Mouse (Mus musculus) heart, embryonic 13.5 days (tissue): ENCODE measurements around the gene Akap2. TPM values are rescaled to one million over a fixed set of nuclear protein-coding genes. Genes with fewer than 3 reads are reported as not detected.

ENCODE experiments used
- ATAC-seq: fragments of 200-750 bp; cut with Nextera tagmentation; 2 replicates; pipeline ENCODE4 v1.8.0; 2017; ENCODE audit warnings: moderate TSS enrichment; ENCODE audit not compliant: insufficient number of reproducible peaks, low FRiP score, low TSS enrichment; ENCODE audit errors: extremely low read depth
- H3K27ac ChIP-seq: fragments of 300-500 bp; sonication (generic); replicated peaks from 2 replicates; pipeline ENCODE4 v1.5.1; 2015; ENCODE audit warnings: moderate library complexity, mild to moderate bottlenecking, inconsistent platforms
- H3K27me3 ChIP-seq: fragments of 300-500 bp; sonication (generic); replicated peaks from 2 replicates; pipeline ENCODE4 v1.6.1; 2015; ENCODE audit warnings: mild to moderate bottlenecking, inconsistent platforms
- H3K36me3 ChIP-seq: fragments of 300-500 bp; sonication (generic); 2 replicates; pipeline ENCODE4 v1.6.1; 2015; ENCODE audit warnings: mild to moderate bottlenecking, inconsistent platforms
- H3K4me1 ChIP-seq: fragments of 300-500 bp; sonication (generic); 2 replicates; pipeline ENCODE4 v1.6.1; 2015; ENCODE audit warnings: inconsistent platforms
- H3K4me2 ChIP-seq: fragments of 300-500 bp; sonication (generic); 2 replicates; pipeline ENCODE4 v1.6.1; 2015; ENCODE audit warnings: inconsistent platforms, mild to moderate bottlenecking, moderate library complexity
- H3K4me3 ChIP-seq: fragments of 300-500 bp; sonication (generic); 2 replicates; pipeline ENCODE4 v1.5.1; 2015; ENCODE audit warnings: moderate library complexity, mild to moderate bottlenecking, inconsistent platforms
- H3K9ac ChIP-seq: fragments of 300-500 bp; sonication (generic); 2 replicates; pipeline ENCODE4 v1.6.1; 2015; ENCODE audit warnings: inconsistent platforms, mild to moderate bottlenecking, moderate library complexity
- H3K9me3 ChIP-seq: fragments of 300-500 bp; sonication (generic); 2 replicates; pipeline ENCODE4 v1.6.1; 2016; ENCODE audit warnings: inconsistent platforms
- WGBS: fragments of 180-500 bp; shearing (Covaris S2); methylation state at CpG from one replicate; pipeline ENCODE4 v1.1.7; 2015; ENCODE audit warnings: mixed read lengths; 5-methylcytosine and 5-hydroxymethylcytosine counted together
- polyA plus RNA-seq: library from polyadenylated mRNA; unstranded; fragments of >200 nt; fragmentation: Nextera tagmentation; extraction: Ambion mirVana; gene quantifications from 2 replicates; pipeline ENCODE4 v1.2.1, GENCODE M21; 2015

Akap2 gene
- polyA plus RNA-seq, 1 experiment from 2014 or later, result 43.1 TPM

DNA sequence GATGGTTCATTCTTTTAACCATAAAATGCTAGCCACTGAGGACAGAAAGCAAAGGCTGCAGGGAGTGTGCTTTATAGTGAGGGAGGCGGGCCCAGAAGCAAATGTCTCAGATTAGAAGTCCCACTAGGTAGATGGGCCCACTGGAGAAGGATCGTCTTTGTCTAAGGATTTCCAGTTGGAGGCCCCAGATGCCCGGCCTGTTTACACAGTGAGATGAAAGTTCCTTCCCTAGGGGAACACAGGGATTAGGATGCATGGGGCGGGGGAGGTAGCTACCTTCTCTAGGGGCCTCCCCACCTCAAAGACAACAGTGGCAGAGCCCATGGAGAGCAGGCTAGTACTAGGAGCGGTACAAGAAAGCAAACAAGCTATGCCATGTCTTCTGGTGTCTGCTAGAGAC, 177.7 kb downstream of the Akap2 start:
- Histone ChIP-seq H3K27me3 (no peaks in the 10 kb centered on the region), H3K9ac (no peak overlapping the region), H3K27ac (peak overlapping the region; percentile 13; the same call in 1 of the 2 replicates), H3K4me3 (no peak overlapping the region), H3K9me3 (no peaks in the 10 kb centered on the region), H3K4me2 (no peak overlapping the region), H3K4me1 (peaks cover 10% of the 10 kb centered on the region; the same call in 1 of the 2 replicates), H3K36me3 (peaks cover 53% of the 10 kb centered on the region)
- no peak for ATAC-seq
- 43% methylated on average over 5 of the region's 5 CpGs for WGBS

DNA sequence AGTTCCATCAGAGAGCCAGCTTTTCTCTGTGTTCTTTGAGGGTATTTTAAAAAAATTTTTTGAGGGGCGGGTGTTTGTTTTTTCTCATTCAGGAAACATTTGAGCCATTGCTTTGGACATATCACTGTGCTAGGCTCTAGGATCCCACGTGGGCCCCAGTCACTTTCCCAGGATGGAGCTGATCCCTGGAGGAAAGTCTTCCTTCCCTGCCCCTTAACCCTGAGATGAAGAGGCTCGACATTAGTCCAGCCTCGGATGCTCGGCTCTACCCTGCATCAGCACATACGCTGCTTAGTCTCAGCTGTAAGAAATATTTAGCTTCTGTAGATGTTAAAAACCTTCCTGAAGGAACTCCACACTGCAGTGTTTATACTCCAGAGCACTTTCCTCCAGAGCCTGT, 178.4 kb downstream of the Akap2 start:
- H3K9ac ChIP-seq, result no peak overlapping the region
- no peak overlapping the region for H3K4me2 ChIP-seq
- no peaks in the 10 kb centered on the region for H3K27me3 ChIP-seq
- H3K4me1 ChIP-seq, result peaks cover 10% of the 10 kb centered on the region; the same call in 1 of the 2 replicates
- no peaks in the 10 kb centered on the region for H3K9me3 ChIP-seq
- no peak for ATAC-seq
- H3K4me3 ChIP-seq, result no peak overlapping the region
- H3K27ac ChIP-seq, result peak overlapping the region; percentile 32; the same call in 1 of the 2 replicates
- H3K36me3 ChIP-seq, result peaks cover 53% of the 10 kb centered on the region
- WGBS, result 57% methylated on average over 6 of the region's 6 CpGs

- 81% methylated on average over 3 of the region's 3 CpGs for WGBS
- Histone ChIP-seq H3K27ac (no peak overlapping the region), H3K9me3 (no peaks in the 10 kb centered on the region), H3K4me3 (no peak overlapping the region), H3K36me3 (peaks cover 53% of the 10 kb centered on the region), H3K9ac (no peak overlapping the region), H3K4me1 (peaks cover 8% of the 10 kb centered on the region; the same call in 1 of the 2 replicates), H3K4me2 (no peak overlapping the region), H3K27me3 (no peaks in the 10 kb centered on the region)
- ATAC-seq, result no peak
Measured at GRCm38 (mm10) chr4:57896631-57897030, 179.2 kb downstream of the Akap2 start.

GRCm38 (mm10) chr4:57901210-57901609, 183.8 kb downstream of the Akap2 start:
- Histone ChIP-seq H3K27me3 (no peaks in the 10 kb centered on the region; the same call in 1 of the 2 replicates), H3K9me3 (no peaks in the 10 kb centered on the region), H3K9ac (no peak overlapping the region), H3K4me2 (no peak overlapping the region), H3K4me1 (peaks cover 10% of the 10 kb centered on the region), H3K4me3 (no peak overlapping the region), H3K27ac (no peak overlapping the region), H3K36me3 (peaks cover 23% of the 10 kb centered on the region)
- no peak for ATAC-seq
- 19% methylated on average over 4 of the region's 4 CpGs for WGBS

GRCm38 (mm10) chr4:57902619-57903018, 185.2 kb downstream of the Akap2 start:
- no peaks in the 10 kb centered on the region for H3K9me3 ChIP-seq
- ATAC-seq, result no peak
- H3K9ac ChIP-seq, result no peak overlapping the region
- H3K27ac ChIP-seq, result no peak overlapping the region
- no peak overlapping the region for H3K4me3 ChIP-seq
- peaks cover 13% of the 10 kb centered on the region for H3K36me3 ChIP-seq
- no peak overlapping the region for H3K4me2 ChIP-seq
- WGBS, result 69% methylated on average over 5 of the region's 5 CpGs
- H3K4me1 ChIP-seq, result peaks cover 10% of the 10 kb centered on the region
- H3K27me3 ChIP-seq, result no peaks in the 10 kb centered on the region; the same call in none of the 2 replicates

DNA sequence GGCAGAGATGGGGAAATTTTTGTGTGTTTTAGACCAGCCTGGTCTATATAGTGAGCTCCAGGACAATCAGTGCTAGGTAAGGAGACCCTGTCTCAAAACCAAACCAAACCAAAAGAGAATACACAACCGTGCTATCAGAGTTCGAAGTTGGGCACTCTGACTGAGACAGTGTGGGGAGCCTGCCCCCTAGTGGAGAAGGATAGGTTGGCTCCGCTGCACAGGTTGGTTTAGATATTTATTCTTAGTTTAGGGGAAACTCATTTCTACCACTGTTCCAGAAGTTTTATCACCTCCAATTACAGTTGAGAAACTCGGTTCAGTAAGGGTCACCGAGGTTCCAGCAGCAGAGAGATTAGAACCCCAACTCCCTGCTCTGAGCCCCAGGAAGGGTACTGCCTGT, 186.8 kb downstream of the Akap2 start:
- 8% methylated on average over 5 of the region's 5 CpGs for WGBS
- no peaks in the 10 kb centered on the region; the same call in none of the 2 replicates for H3K27me3 ChIP-seq
- no peaks in the 10 kb centered on the region for H3K9me3 ChIP-seq
- no peak overlapping the region for H3K27ac ChIP-seq
- no peaks in the 10 kb centered on the region for H3K36me3 ChIP-seq
- peaks cover 10% of the 10 kb centered on the region for H3K4me1 ChIP-seq
- no peak overlapping the region for H3K9ac ChIP-seq
- no peak for ATAC-seq
- no peak overlapping the region for H3K4me3 ChIP-seq
- H3K4me2 ChIP-seq, result no peak overlapping the region

DNA sequence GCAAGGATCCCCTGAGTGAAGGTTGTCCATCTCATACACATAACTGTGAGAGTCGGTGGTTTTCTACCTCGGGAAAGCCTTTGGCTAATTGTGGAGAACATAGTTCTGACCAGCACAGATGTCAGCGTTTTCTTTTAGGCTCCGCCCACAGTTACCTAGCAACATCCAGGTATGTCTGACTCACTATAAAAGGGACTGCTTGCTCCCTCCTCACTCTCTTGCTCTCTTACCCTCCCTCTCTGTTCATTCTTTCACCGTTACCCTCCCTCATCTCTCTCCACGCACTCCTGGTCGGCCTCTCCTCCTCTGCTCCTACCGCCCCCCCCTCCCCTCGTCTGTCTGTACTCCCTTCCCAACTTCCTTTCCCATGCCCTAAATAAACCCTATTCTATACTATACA, 187.2 kb downstream of the Akap2 start:
- Histone ChIP-seq H3K4me1 (peaks cover 10% of the 10 kb centered on the region), H3K9ac (no peak overlapping the region), H3K9me3 (no peaks in the 10 kb centered on the region), H3K27me3 (no peaks in the 10 kb centered on the region; the same call in none of the 2 replicates), H3K4me2 (no peak overlapping the region), H3K4me3 (no peak overlapping the region), H3K36me3 (no peaks in the 10 kb centered on the region), H3K27ac (no peak overlapping the region)
- no peak for ATAC-seq
- 31% methylated on average over 9 of the region's 9 CpGs for WGBS

- Histone ChIP-seq H3K27me3 (no peaks in the 10 kb centered on the region; the same call in none of the 2 replicates), H3K4me3 (no peak overlapping the region), H3K4me2 (no peak overlapping the region), H3K36me3 (no peaks in the 10 kb centered on the region), H3K9me3 (no peaks in the 10 kb centered on the region), H3K27ac (no peak overlapping the region), H3K4me1 (peaks cover 10% of the 10 kb centered on the region), H3K9ac (no peak overlapping the region)
- WGBS, result 38% methylated on average over 2 of the region's 2 CpGs
- ATAC-seq, result no peak
Measured at GRCm38 (mm10) chr4:57906708-57907107, 189.3 kb downstream of the Akap2 start.

- WGBS, result 64% methylated on average over 6 of the region's 6 CpGs
- Histone ChIP-seq H3K9ac (no peak overlapping the region), H3K27me3 (no peaks in the 10 kb centered on the region; the same call in none of the 2 replicates), H3K4me1 (peaks cover 9% of the 10 kb centered on the region), H3K9me3 (no peaks in the 10 kb centered on the region), H3K27ac (no peak overlapping the region), H3K36me3 (no peaks in the 10 kb centered on the region), H3K4me2 (no peak overlapping the region), H3K4me3 (no peak overlapping the region)
- no peak for ATAC-seq
Measured at GRCm38 (mm10) chr4:57908860-57909259, 191.4 kb downstream of the Akap2 start.

GRCm38 (mm10) chr4:57913021-57913420, 195.6 kb downstream of the Akap2 start:
- Histone ChIP-seq H3K27ac (no peak overlapping the region), H3K4me3 (no peak overlapping the region), H3K27me3 (peaks cover 10% of the 10 kb centered on the region; the same call in 1 of the 2 replicates), H3K9me3 (no peaks in the 10 kb centered on the region), H3K4me1 (peaks cover 22% of the 10 kb centered on the region), H3K36me3 (no peaks in the 10 kb centered on the region), H3K4me2 (no peak overlapping the region), H3K9ac (no peak overlapping the region)
- ATAC-seq, result no peak

- Histone ChIP-seq H3K9me3 (no peaks in the 10 kb centered on the region), H3K9ac (no peak overlapping the region), H3K4me1 (peaks cover 24% of the 10 kb centered on the region), H3K4me3 (no peak overlapping the region), H3K4me2 (no peak overlapping the region), H3K36me3 (no peaks in the 10 kb centered on the region), H3K27me3 (peaks cover 10% of the 10 kb centered on the region; the same call in 1 of the 2 replicates), H3K27ac (no peak overlapping the region)
- WGBS, result 61% methylated on average over 9 of the region's 10 CpGs
- no peak for ATAC-seq
Measured at GRCm38 (mm10) chr4:57914193-57915190, 197.0 kb downstream of the Akap2 start.
